Mouse (Mus musculus) neural tube, embryonic 14.5 days (tissue): Measurements from ENCODE around the gene Olfr1219. TPM values are rescaled to one million over a fixed set of nuclear protein-coding genes. Genes with fewer than 3 reads are reported as not detected.

ENCODE experiments used
- polyA plus RNA-seq: library from polyadenylated mRNA; unstranded; fragments of >200 nt; fragmentation: Nextera tagmentation; extraction: Ambion mirVana; gene quantifications from 2 replicates; pipeline ENCODE4 v1.2.1, GENCODE M21; 2014

Gene Olfr1219
- polyA plus RNA-seq, 1 experiment from 2014 or later = not detected

Other genes with a start within 250 kb of the Olfr1219 start
- gene Olfr1204, start 234.2 kb downstream of the Olfr1219 start, polyA plus RNA-seq = not detected in 2 replicates
- not detected in 2 replicates for gene Olfr1206, start 220.3 kb downstream of the Olfr1219 start, polyA plus RNA-seq
- not detected in 2 replicates for gene Olfr1208, start 181.2 kb downstream of the Olfr1219 start, polyA plus RNA-seq
- gene Olfr1209, start 168.4 kb downstream of the Olfr1219 start, polyA plus RNA-seq = not detected in 2 replicates
- not detected in 2 replicates for gene Olfr1211, start 145.4 kb downstream of the Olfr1219 start, polyA plus RNA-seq
- gene Olfr1212, start 129.5 kb downstream of the Olfr1219 start, polyA plus RNA-seq = not detected in 2 replicates
- gene Gm13762, start 103.2 kb downstream of the Olfr1219 start, polyA plus RNA-seq = not detected in 2 replicates
- gene Olfr1214, start 90.9 kb downstream of the Olfr1219 start, polyA plus RNA-seq = not detected in 2 replicates
- not detected in 2 replicates for gene Olfr1215, start 76.5 kb downstream of the Olfr1219 start, polyA plus RNA-seq
- gene Olfr1216, start 65.2 kb downstream of the Olfr1219 start, polyA plus RNA-seq = not detected in 2 replicates
- gene Olfr1217, start 51.4 kb downstream of the Olfr1219 start, polyA plus RNA-seq = not detected in 2 replicates
- gene Olfr1218, start 22.3 kb downstream of the Olfr1219 start, polyA plus RNA-seq = not detected in 2 replicates
- not detected in 2 replicates for gene Olfr1220, start 23.3 kb upstream of the Olfr1219 start, polyA plus RNA-seq
- not detected in 2 replicates for gene Olfr1221, start 33.8 kb upstream of the Olfr1219 start, polyA plus RNA-seq
- gene Olfr1222, start 49.5 kb upstream of the Olfr1219 start, polyA plus RNA-seq = not detected in 2 replicates
- not detected in 2 replicates for gene Olfr1223, start 68.0 kb upstream of the Olfr1219 start, polyA plus RNA-seq
- gene Olfr1224-ps1, start 80.6 kb upstream of the Olfr1219 start, polyA plus RNA-seq = not detected in 2 replicates
- not detected in 2 replicates for gene Olfr1225, start 91.2 kb upstream of the Olfr1219 start, polyA plus RNA-seq
- gene Olfr1226, start 116.5 kb upstream of the Olfr1219 start, polyA plus RNA-seq = not detected in 2 replicates
- gene Olfr1228, start 170.5 kb upstream of the Olfr1219 start, polyA plus RNA-seq = not detected in 2 replicates
- gene Olfr1229, start 204.5 kb upstream of the Olfr1219 start, polyA plus RNA-seq = not detected in 2 replicates
- gene Olfr1230, start 213.8 kb upstream of the Olfr1219 start, polyA plus RNA-seq = not detected in 2 replicates
- gene Olfr1231, start 223.6 kb upstream of the Olfr1219 start, polyA plus RNA-seq = not detected in 2 replicates
- not detected in 2 replicates for gene Olfr1232, start 246.2 kb upstream of the Olfr1219 start, polyA plus RNA-seq